Mouse (Mus musculus): ENCODE data around the gene Urb2.

DNA sequence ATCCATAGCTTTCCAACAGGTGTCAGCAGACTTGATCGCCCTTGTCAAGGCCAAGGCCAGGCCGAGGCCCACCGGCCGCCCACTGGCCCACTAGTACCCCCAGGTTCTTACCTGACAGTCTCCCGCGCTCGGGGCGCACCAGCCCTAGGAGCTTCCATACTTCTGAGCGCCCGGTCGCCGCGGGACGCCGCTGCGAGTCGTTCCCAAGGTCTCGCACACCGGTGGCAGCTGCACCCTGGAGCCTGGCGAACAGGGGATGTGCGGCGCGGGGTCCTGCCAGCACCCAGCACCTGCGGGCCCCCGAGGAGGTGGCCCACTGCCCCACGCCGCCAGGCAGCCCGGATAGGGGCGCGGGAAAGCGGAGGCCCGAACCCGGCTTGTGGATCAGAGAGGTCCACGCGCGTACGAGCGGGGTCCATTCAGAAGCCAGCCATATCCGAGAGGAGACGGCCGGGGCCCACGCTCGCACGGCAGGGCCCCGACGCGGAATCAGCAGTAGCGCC is 39.0 kb upstream of the Urb2 start:
- no peak for TF ChIP-seq CTCF (IDR thresholded peaks at IDR 0.05; ENCODE audit: extremely low read depth, insufficient read depth, low read length)
- no peak for TF ChIP-seq POLR2A (IDR thresholded peaks at IDR 0.05; ENCODE audit: extremely low read depth, insufficient read depth, low read length)
